Mouse (Mus musculus) kidney, adult 2 months (tissue): ENCODE measurements around the gene Tprkb. TPM values are rescaled to one million over a fixed set of nuclear protein-coding genes. Genes with fewer than 3 reads are reported as not detected.
"Not testable (repeated sequence)": the region's sequence is repeated elsewhere in the genome, so short reads cannot be mapped to it uniquely, and the experiment has no call there.

Experiments used
- DNase-seq: peaks from one replicate; pipeline ENCODE4 v3.0.0; 2021
- H3K27ac ChIP-seq: fragments of 200-500 bp; 2 replicates; pipeline ENCODE4 v1.5.1; 2012; ENCODE audit warnings: low read depth, low read length, control low read depth, inconsistent platforms; ENCODE audit not compliant: insufficient read depth
- H3K27me3 ChIP-seq: fragments of 200-500 bp; replicated peaks from 2 replicates; pipeline ENCODE4 v1.6.1; 2012; ENCODE audit warnings: mild to moderate bottlenecking, moderate library complexity, low read length, inconsistent platforms; ENCODE audit not compliant: control insufficient read depth, insufficient read depth
- H3K36me3 ChIP-seq: fragments of 200-500 bp; 2 replicates; pipeline ENCODE4 v1.6.1; 2012; ENCODE audit warnings: mild to moderate bottlenecking, moderate library complexity, low read length, inconsistent platforms; ENCODE audit not compliant: control insufficient read depth, insufficient read depth
- H3K4me1 ChIP-seq: fragments of 200-500 bp; 2 replicates; pipeline ENCODE4 v1.6.1; 2011; ENCODE audit warnings: low read length; ENCODE audit not compliant: control insufficient read depth, insufficient read depth
- H3K4me3 ChIP-seq: fragments of 200-500 bp; 2 replicates; pipeline ENCODE4 v1.5.1; 2011; ENCODE audit warnings: mild to moderate bottlenecking, low read depth, low read length, control low read depth; ENCODE audit not compliant: insufficient read depth
- CTCF ChIP-seq: fragments of 200-500 bp; conservative IDR thresholded peaks from 2 replicates; pipeline ENCODE4 v1.5.1; 2011; ENCODE audit warnings: low read depth, mild to moderate bottlenecking, control low read depth, low read length, moderate library complexity, mixed read lengths; ENCODE audit not compliant: insufficient read depth, insufficient read length
- POLR2A ChIP-seq: fragments of 200-500 bp; IDR thresholded peaks from one replicate; pipeline ENCODE4 v1.6.1; 2011; ENCODE audit warnings: low read depth, low read length, control low read depth
- WGBS: fragments of 180-500 bp; shearing (Covaris S2); methylation state at CpG from one replicate; pipeline ENCODE4 v1.1.7; 2018; 5-methylcytosine and 5-hydroxymethylcytosine counted together
- polyA plus RNA-seq: library from polyadenylated mRNA; depleted of rRNA; stranded (reverse); fragments of >200 nt; gene quantifications from 2 replicates; pipeline ENCODE4 v1.2.3, GENCODE M21; 2012; rRNA removed

Gene Tprkb
- polyA plus RNA-seq, 1 experiment = 140 TPM

DNA sequence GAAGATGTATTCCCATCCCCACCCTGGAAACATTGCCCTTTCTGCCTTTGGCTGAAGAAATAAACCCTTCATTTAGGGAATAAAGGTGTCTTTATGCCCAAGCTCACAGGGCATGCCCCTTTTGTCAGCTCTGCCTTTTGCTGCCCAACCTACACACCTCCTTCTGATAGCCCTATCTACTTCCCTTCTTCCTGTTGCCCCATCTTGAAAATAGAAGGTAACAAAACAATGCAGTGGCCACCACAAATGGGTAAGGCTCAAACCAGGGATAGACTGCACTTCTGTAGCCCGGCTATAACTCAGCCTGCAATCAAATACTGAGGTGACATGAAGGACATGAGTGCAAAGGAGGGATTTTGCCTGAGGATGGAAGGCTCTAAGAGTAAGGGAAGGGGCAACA is 64.1 kb downstream of the Tprkb start:
- Histone ChIP-seq H3K4me1 (no peaks in the 10 kb centered on the region), H3K36me3 (no peaks in the 10 kb centered on the region), H3K4me3 (no peak overlapping the region), H3K27ac (no peak overlapping the region), H3K27me3 (no peaks in the 10 kb centered on the region)
- WGBS = 86% methylated on average over 1 of the region's 1 CpGs
- no peak for DNase-seq
- no peak for TF ChIP-seq CTCF
- no peak for TF ChIP-seq POLR2A

GRCm38 (mm10) chr6:85976242-85976641 is 64.6 kb downstream of the Tprkb start:
- Histone ChIP-seq H3K4me3 (no peak overlapping the region), H3K36me3 (no peaks in the 10 kb centered on the region), H3K4me1 (no peaks in the 10 kb centered on the region), H3K27ac (no peak overlapping the region), H3K27me3 (no peaks in the 10 kb centered on the region)
- TF ChIP-seq POLR2A = no peak
- TF ChIP-seq CTCF = no peak
- 80% methylated on average over 5 of the region's 5 CpGs for WGBS
- no peak for DNase-seq

- not testable (repeated sequence) for H3K27ac ChIP-seq, H3K4me3 ChIP-seq, H3K27me3 ChIP-seq, DNase-seq, H3K36me3 ChIP-seq, H3K4me1 ChIP-seq
- WGBS = 81% methylated on average over 4 of the region's 4 CpGs
Measured at GRCm38 (mm10) chr6:85978736-85979135, 67.1 kb downstream of the Tprkb start.

Other genes starting within 250 kb of the Tprkb start
- gene Nat8f7, start 198.7 kb upstream of the Tprkb start, polyA plus RNA-seq = 228 and 241 TPM in 2 replicates
- gene Nat8f3, start 146.1 kb upstream of the Tprkb start, polyA plus RNA-seq = 43.5 and 54.4 TPM in 2 replicates
- gene Nat8f6, start 90.9 kb upstream of the Tprkb start, polyA plus RNA-seq = 214 and 260 TPM in 2 replicates
- gene Nat8f5, start 90.9 kb upstream of the Tprkb start, polyA plus RNA-seq = 29.0 and 32.2 TPM in 2 replicates
- gene Nat8, start 79.8 kb upstream of the Tprkb start, polyA plus RNA-seq = 235 and 248 TPM in 2 replicates
- 4.8 and 5.7 TPM in 2 replicates for gene Nat8f2, start 42.7 kb upstream of the Tprkb start, polyA plus RNA-seq
- gene Nat8f4, start 7.0 kb upstream of the Tprkb start, polyA plus RNA-seq = 5.2 and 5.7 TPM in 2 replicates
- gene Nat8f1, start 3.8 kb downstream of the Tprkb start, polyA plus RNA-seq = 858 and 975 TPM in 2 replicates
- 35.0 and 36.6 TPM in 2 replicates for gene Dusp11, start 49.8 kb downstream of the Tprkb start, polyA plus RNA-seq
- gene Figla, start 104.3 kb downstream of the Tprkb start, polyA plus RNA-seq = not detected in 2 replicates
- gene Add2, start 116.8 kb downstream of the Tprkb start, polyA plus RNA-seq = 1.1 and 1.5 TPM in 2 replicates